Mouse (Mus musculus): ENCODE results near the gene Smim7. TPM values are rescaled to one million over a fixed set of nuclear protein-coding genes. Genes with fewer than 3 reads are reported as not detected.

The Smim7 gene
- total RNA-seq, 2 experiments from 2014 or later: 30.0 to 41.1 TPM

GRCm38 (mm10) chr8:72547802-72548643, 22.9 kb downstream of the Smim7 start, which contains the start of gene Med26:
Med26 (minus strand) TSS chr8:72548270.
- peak; percentile 88 for ATAC-seq (replicated peaks; ENCODE audit: poor library complexity, severe bottlenecking)

GRCm38 (mm10) chr8:72547122-72547801, 23.6 kb downstream of the Smim7 start:
- ATAC-seq (replicated peaks; ENCODE audit: poor library complexity, severe bottlenecking): no peak

GRCm38 (mm10) chr8:72539234-72539633, 31.7 kb downstream of the Smim7 start:
- peak; percentile 78 for ATAC-seq (replicated peaks; ENCODE audit: poor library complexity, severe bottlenecking)

- no peak for ATAC-seq (replicated peaks; ENCODE audit: poor library complexity, severe bottlenecking)
These were observed 36.0 kb downstream of the Smim7 start for GRCm38 (mm10) chr8:72534888-72535287.

GRCm38 (mm10) chr8:72532103-72532502, 38.8 kb downstream of the Smim7 start:
- ATAC-seq (replicated peaks; ENCODE audit: poor library complexity, severe bottlenecking): no peak

GRCm38 (mm10) chr8:72521888-72522287, 49.0 kb downstream of the Smim7 start:
- peak; percentile 52 for ATAC-seq (replicated peaks; ENCODE audit: poor library complexity, severe bottlenecking)

GRCm38 (mm10) chr8:72517421-72517988, 53.4 kb downstream of the Smim7 start:
- ATAC-seq (replicated peaks; ENCODE audit: poor library complexity, severe bottlenecking): no peak

Other genes with a start within 250 kb of the Smim7 start
- gene Eps15l1, start 149.6 kb downstream of the Smim7 start, total RNA-seq (2014; fragmentation: Nextera tagmentation): 58.3 and 64.3 TPM in 2 replicates
- 34.8 and 38.6 TPM in 2 replicates for gene Eps15l1, start 149.6 kb downstream of the Smim7 start, total RNA-seq (2017)
- gene Calr3, start 127.2 kb downstream of the Smim7 start, total RNA-seq (2014; fragmentation: Nextera tagmentation): 0.34 and 1.5 TPM in 2 replicates
- gene Calr3, start 127.2 kb downstream of the Smim7 start, total RNA-seq (2017): 2.2 and 4.7 TPM in 2 replicates
- gene 1700030K09Rik, start 127.2 kb downstream of the Smim7 start, total RNA-seq (2014; fragmentation: Nextera tagmentation): 3.6 and 6.4 TPM in 2 replicates
- gene 1700030K09Rik, start 127.2 kb downstream of the Smim7 start, total RNA-seq (2017): 6.1 and 7.1 TPM in 2 replicates
- 88.2 and 110 TPM in 2 replicates for gene Cherp, start 95.9 kb downstream of the Smim7 start, total RNA-seq (2014; fragmentation: Nextera tagmentation)
- gene Cherp, start 95.9 kb downstream of the Smim7 start, total RNA-seq (2017): 13.3 and 27.7 TPM in 2 replicates
- gene Slc35e1, start 78.5 kb downstream of the Smim7 start, total RNA-seq (2014; fragmentation: Nextera tagmentation): 38.6 and 52.6 TPM in 2 replicates
- gene Slc35e1, start 78.5 kb downstream of the Smim7 start, total RNA-seq (2017): 31.0 and 31.1 TPM in 2 replicates
- gene Med26, start 22.8 kb downstream of the Smim7 start, total RNA-seq (2014; fragmentation: Nextera tagmentation): 10.9 and 16.1 TPM in 2 replicates
- gene Med26, start 22.8 kb downstream of the Smim7 start, total RNA-seq (2017): 6.2 and 6.9 TPM in 2 replicates
- gene Tmem38a, start 967 bp upstream of the Smim7 start, total RNA-seq (2014; fragmentation: Nextera tagmentation): 1.7 and 2.0 TPM in 2 replicates
- 0.09 and 0.21 TPM in 2 replicates for gene Tmem38a, start 967 bp upstream of the Smim7 start, total RNA-seq (2017)
- 7.5 and 8.4 TPM in 2 replicates for gene Nwd1, start 75.6 kb upstream of the Smim7 start, total RNA-seq (2014; fragmentation: Nextera tagmentation)
- gene Nwd1, start 75.6 kb upstream of the Smim7 start, total RNA-seq (2017): 3.8 and 4.7 TPM in 2 replicates
- gene Sin3b, start 152.2 kb upstream of the Smim7 start, total RNA-seq (2014; fragmentation: Nextera tagmentation): 96.1 and 104 TPM in 2 replicates
- 77.1 and 85.0 TPM in 2 replicates for gene Sin3b, start 152.2 kb upstream of the Smim7 start, total RNA-seq (2017)
- gene F2rl3, start 190.8 kb upstream of the Smim7 start, total RNA-seq (2014; fragmentation: Nextera tagmentation): 2.6 and 3.4 TPM in 2 replicates
- gene F2rl3, start 190.8 kb upstream of the Smim7 start, total RNA-seq (2017): 2.9 and 3.1 TPM in 2 replicates

Data from granulocyte monocyte progenitor cell, adult 5-6 weeks (primary cell).